Mouse (Mus musculus) hematopoietic stem cell, adult 5-6 weeks (primary cell): ENCODE results near the gene Gpc6. TPM values are rescaled to one million over a fixed set of nuclear protein-coding genes. Genes with fewer than 3 reads are reported as not detected.

Experiments
- ATAC-seq, 2 experiments: fragments of 125-278 bp in 1 of 2; replicated peaks in 1 of 2; 2 replicates each; pipeline ENCODE4 v1.8.0; 2016 to 2017; ENCODE audit warnings: inconsistent platforms in 2 of 2, mild to moderate bottlenecking in 2 of 2, moderate number of reproducible peaks in 2 of 2, low read depth in 1 of 2, moderate TSS enrichment in 1 of 2; ENCODE audit not compliant: low FRiP score in 2 of 2, poor library complexity in 2 of 2, severe bottlenecking in 2 of 2, insufficient read depth in 1 of 2, low TSS enrichment in 1 of 2
- total RNA-seq: library from RNA; stranded (forward); fragments of 172-1452, 232-1000 nt; gene quantifications from 2 replicates; pipeline ENCODE4 v1.2.3, GENCODE M21; 2017

Gene Gpc6
- total RNA-seq, 1 experiment from 2014 or later: not detected

GRCm38 (mm10) chr14:117854498-117854897, 929.4 kb downstream of the Gpc6 start:
- ATAC-seq: no peak

GRCm38 (mm10) chr14:117871268-117871667, 946.2 kb downstream of the Gpc6 start:
- no peak for ATAC-seq

- ATAC-seq: no peak
Observed at GRCm38 (mm10) chr14:117879313-117879712, 954.2 kb downstream of the Gpc6 start.

- ATAC-seq: no peak
Observed at GRCm38 (mm10) chr14:117881112-117881511, 956.0 kb downstream of the Gpc6 start.

- peak; percentile 65 to 79 for ATAC-seq
Observed at GRCm38 (mm10) chr14:117882222-117882621, 957.1 kb downstream of the Gpc6 start.

- ATAC-seq: no peak
Observed at GRCm38 (mm10) chr14:117889653-117890052, 964.5 kb downstream of the Gpc6 start.

GRCm38 (mm10) chr14:117891426-117891825, 966.3 kb downstream of the Gpc6 start:
- no peak for ATAC-seq

- ATAC-seq: no peak
Observed at GRCm38 (mm10) chr14:117892026-117892425, 966.9 kb downstream of the Gpc6 start.

GRCm38 (mm10) chr14:117894869-117895538, 969.9 kb downstream of the Gpc6 start:
- ATAC-seq: no peak

GRCm38 (mm10) chr14:117895539-117895912, 970.4 kb downstream of the Gpc6 start:
- no peak for ATAC-seq

- no peak for ATAC-seq
Observed at GRCm38 (mm10) chr14:117904300-117904699, 979.2 kb downstream of the Gpc6 start.

GRCm38 (mm10) chr14:117905701-117906100, 980.6 kb downstream of the Gpc6 start:
- no peak for ATAC-seq

GRCm38 (mm10) chr14:117906361-117906760, 981.2 kb downstream of the Gpc6 start:
- no peak for ATAC-seq

GRCm38 (mm10) chr14:117908231-117908920, 983.3 kb downstream of the Gpc6 start:
- ATAC-seq: no peak

- ATAC-seq: no peak
Observed at GRCm38 (mm10) chr14:117909046-117909445, 983.9 kb downstream of the Gpc6 start.

GRCm38 (mm10) chr14:117910323-117910722, 985.2 kb downstream of the Gpc6 start:
- ATAC-seq: no peak

- no peak for ATAC-seq
Observed at GRCm38 (mm10) chr14:117912624-117913270, 987.6 kb downstream of the Gpc6 start.

- no peak for ATAC-seq
Observed at GRCm38 (mm10) chr14:117916577-117916976, 991.5 kb downstream of the Gpc6 start.
